Mouse (Mus musculus): ENCODE measurements around the gene Zc3h14. TPM values are rescaled to one million over a fixed set of nuclear protein-coding genes. Genes with fewer than 3 reads are reported as not detected.

Zc3h14 gene
- total RNA-seq, 2 experiments from 2014 or later, result 90.4 to 93.2 TPM

DNA sequence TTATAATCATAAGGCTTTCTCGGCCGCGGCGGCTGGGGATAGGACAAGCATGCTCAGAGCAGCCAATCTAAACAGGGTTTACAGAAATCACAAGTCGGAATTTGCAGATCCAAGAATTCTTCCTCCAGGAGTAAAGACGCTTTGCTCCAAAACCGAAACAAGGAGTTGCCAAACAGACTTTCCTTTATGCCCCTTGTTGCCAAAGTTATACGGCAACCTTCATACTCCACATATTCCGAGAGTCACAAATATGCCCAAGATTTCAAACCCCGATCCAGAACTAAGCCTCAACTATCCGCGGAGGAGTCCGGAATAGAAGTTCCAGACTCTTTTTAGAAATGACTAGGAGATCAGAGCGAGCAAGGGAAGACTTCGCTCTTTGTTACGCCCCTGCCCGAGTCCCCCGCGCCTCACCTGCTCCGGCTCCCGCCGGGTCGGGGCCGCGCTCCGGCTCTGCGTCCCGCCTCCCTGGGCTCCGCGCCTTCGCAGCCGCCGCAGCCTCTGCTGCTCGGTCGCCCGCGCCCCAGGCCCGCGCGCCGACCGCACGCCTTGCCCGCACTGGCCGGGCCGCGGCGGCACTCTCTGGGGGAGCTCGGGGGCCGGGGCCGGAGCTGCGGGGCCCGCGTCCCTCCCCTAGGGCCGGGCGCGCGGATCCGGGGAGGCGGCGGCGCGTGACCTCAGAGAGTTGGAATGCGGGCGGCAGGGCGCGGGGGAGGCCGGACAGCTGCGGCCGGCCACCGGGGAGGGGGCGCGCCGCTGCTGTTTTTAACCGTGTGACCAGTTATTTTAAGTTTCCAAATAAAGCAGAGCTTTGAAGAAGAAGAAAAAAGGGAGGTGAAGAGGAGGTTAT lies 9.6 kb upstream of the Zc3h14 start, which contains the start of gene Ptpn21:
Ptpn21 (minus strand) TSS at position 455 of the 850 bp plus-strand sequence.
- no peak for DNase-seq (ENCODE audit: low spot score in 2 of 2)

DNA sequence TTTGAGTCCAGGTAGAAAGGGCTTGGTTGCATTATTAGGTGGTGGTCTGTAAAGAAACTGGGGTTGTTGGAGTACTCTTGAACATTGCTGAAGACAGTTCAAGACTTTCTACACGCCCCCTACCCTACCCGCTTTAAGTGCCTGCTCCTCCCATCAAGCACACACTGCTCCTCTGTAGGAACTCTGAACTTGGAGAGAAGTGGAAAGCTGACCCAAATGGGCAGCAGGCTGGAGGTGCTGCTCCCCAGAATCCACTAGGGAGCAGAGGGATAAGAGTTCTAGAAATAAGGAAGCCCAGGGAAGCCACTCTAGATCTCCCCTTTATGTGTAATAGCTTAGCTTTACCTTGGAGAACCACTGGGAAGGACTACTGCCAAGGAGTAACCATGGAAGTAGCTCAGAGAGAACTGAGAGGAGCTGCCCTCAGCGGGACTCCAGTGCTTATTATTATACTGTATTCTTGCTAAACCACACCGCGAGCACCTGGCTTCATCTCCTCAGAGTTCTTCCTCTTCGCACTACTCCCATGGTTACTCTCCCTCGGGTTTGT lies 8.9 kb upstream of the Zc3h14 start:
- DNase-seq (ENCODE audit: low spot score in 2 of 2), result no peak

DNA sequence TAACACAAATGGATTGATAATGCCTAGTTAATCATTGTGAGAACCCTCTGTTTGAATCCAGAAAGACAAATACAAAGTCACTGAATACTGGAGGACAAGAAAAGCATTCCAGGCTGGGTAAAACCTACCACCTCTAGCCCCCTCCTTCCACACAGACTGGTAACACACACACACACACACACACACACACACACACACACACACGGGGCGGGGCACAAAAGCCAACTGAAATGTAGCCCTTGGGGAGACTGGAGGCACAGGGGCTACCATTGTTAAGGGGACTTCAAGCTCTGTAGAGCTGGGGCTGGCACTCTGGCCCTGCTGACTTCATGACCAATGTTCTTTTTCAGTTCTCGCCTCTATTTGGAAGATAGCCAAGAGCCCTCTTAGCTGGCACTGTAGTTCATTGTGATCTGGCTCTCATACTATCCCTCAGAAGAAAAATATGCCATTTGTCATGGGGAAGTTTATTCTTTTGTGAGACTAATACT lies 5.7 kb upstream of the Zc3h14 start:
- DNase-seq (ENCODE audit: low spot score in 2 of 2), result no peak

DNA sequence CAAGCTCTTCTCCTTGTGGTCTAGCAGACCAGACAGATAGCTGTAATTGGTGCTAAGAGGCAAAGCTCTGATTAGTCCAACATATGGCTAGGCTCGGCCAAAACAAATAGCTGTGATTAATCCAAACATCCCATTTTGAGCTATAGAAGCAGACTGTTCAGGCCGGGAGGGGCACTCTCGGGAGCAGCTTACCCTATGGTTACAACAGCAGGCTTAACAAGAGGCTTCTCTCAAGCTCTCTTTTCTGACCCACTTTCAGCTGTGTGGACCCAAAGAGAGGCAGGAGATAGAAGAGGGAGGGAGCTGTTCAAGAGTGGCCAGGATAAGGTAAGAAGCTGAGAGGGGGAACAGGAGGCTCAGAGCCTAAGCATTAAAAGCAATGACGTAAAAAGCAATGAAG lies 1.1 kb upstream of the Zc3h14 start:
- no peak for DNase-seq (ENCODE audit: low spot score in 2 of 2)

DNA sequence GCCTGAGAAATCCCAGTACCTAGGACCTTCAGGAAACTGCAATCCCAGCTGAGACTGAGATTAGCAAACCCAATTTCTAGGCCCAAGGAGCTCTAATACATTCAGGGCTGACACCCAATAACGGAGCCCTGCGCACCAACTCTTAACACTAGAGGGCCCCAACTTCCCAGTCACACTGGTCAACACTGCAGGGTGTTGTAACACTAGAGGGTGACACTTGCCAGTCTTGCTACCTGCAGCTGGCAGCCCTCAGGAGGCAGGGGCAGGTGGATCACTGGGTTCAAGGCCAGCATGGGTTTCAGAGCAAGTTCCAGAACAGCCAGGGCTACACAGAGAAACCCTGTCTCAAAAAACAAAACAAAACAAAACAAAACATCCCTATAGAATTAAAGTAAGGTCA lies 633 bp upstream of the Zc3h14 start:
- DNase-seq (ENCODE audit: low spot score in 2 of 2), result peak in 1 of 2 experiments; percentile 45

DNA sequence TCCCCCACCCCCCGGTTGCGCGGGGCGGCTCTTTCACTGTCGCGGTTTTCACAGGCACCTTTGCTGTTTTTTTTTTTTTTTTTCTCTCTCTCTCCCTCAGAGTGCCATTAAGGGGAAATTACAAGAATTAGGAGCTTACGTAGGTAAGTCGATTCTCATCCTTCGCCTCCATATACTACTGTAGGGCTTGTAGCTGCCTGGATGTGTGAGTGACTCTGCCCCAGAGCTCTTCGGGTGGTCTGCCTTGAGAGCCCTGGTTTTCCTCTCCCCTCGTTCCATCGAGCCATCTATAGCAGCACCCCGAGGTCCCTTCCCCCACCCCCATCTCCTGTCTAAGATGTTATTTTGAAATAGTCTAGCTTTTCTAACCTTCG lies 603 bp downstream of the Zc3h14 start:
- no peak for DNase-seq (ENCODE audit: low spot score in 2 of 2)

DNA sequence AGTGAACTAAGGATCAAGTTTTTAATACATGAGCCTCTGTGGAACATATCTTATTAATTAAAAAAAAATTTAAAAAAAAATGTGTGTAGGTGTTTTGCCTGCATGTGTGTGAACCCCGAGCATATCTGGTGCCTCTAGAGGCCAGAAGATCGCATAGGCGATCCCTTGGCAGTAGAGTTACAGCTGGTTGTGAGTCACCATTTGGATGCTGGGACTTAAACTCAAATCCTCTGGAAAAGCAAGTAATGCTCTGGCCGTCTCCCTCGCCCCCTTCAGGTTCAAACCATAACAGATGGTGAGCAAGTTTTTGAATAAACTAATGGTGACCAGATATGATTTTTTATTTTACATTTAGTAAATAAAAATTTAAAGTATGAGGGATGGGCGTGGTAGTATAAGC lies 10.9 kb downstream of the Zc3h14 start:
- DNase-seq (ENCODE audit: low spot score in 2 of 2), result no peak

DNA sequence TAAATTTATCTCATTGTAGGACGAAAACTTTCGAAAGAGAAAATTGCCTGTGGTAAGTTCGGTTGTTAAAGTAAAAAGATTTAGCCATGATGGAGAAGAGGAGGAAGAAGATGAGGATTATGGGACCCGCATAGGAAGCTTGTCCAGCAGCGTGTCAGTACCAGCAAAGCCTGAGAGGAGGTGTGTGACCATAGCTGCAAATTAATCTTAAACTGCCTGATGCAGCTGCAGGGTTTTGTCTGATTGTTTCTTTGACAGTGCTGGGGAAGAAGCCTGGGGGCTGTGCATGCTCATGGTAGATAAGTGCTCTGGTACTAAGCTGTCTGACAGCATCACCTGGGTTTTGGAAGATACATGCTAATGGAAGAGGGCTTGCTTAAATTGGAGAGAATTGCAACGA lies 12.9 kb downstream of the Zc3h14 start:
- no peak for DNase-seq (ENCODE audit: low spot score in 2 of 2)

DNA sequence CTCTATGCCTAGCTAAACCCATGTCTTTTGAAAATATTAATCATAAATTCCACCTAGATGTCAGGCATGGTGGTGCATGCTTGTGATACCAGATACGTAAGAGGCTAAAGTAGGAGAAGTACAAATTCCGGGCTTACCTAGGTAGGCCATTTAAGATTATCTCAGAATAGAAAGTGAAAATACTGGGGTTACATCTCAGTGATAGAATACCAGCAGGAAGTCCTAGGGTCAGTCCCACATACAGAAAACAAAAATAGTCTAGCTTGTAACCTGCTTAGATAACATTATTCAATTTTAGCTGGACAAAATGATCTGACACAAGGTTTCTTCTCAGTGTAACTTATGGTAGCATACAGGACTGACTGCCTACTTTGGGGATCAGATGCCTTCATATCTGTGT lies 19.5 kb downstream of the Zc3h14 start:
- DNase-seq (ENCODE audit: low spot score in 2 of 2), result no peak

DNA sequence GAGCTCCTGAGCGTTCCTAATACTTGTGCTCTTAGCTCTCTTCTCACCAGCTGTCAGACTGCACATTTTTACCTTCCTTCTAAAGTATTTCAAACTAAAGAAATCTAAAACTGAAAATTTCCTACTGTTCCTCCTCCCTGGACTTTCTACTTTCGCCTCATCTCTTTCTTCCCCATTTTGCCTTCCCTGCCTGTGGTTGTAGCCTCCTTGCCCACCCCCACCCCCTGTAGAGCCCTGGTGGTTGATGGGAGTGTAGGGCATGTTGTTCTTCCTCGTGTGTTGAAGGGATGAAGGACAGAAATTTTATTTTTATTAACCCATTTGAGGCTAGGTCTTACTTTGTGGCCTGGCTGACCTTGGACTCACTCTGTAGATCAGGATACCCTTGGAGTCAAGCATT lies 30.7 kb downstream of the Zc3h14 start:
- DNase-seq (ENCODE audit: low spot score in 2 of 2), result no peak

DNA sequence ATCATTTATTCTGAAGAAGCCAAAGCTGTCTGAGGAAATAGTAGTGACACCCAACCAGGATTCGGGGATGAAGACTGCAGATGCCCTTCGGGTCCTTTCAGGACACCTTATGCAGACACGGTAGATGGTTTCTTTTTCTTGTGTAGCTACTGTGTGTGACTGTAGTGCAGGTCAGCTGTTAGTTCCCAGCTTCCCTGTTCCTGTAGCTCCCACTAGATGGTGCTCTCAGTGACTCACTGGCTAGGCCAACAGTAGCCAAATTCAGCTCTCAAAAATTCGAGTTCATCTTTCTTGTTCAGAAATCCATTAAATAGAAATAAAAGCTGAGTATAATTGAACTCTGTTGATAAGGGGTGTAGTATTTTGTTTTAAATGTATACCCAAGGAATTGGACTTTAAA lies 32.4 kb downstream of the Zc3h14 start:
- peak in 1 of 2 experiments; percentile 62 for DNase-seq (ENCODE audit: low spot score in 2 of 2)

DNA sequence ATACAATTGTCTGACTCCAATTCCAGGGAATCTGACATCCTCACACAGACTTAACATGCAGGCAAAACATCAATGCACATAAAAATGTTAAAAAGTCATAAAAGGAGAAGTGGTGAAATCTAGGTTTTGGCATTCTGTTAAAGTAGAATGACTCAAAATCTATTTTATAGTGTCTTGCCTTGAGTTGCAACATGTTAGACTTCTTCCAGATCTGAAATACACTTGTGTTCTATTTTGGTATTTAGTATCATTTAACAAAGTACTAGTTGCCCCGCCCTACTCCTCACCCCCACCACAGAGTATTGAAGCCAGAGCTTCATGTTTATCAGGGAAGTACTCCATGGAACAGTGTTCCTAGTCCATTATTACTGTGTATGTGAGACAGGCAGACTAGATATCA lies 37.5 kb downstream of the Zc3h14 start:
- no peak for DNase-seq (ENCODE audit: low spot score in 2 of 2)

DNA sequence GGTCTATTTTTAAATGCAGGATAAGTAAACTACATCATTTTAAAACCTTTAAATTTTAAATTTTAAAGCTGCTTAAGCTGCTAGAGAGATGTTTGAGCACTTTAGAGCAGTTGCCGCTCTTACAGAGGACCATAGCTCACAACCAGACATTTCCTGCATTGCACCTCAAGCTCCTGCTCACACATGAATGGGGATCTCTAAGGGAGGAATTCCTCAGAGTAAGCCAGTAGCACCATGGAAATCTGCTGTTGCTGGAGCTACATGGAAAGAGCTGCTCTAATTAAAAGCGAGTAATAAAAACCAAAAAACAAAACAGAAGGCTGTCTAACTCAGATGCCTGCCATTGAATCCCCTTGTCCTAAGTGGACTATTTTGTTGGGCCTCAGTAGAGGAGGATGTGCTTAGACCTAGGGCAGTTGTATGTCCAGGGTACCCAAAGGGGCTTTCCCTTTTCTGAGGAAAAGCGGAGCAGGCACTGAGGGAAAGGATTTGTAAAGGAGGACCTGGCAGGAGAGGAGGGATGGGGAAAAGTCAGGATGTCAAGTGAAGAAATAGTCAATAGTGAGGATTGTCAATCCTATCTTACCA lies 49.1 kb downstream of the Zc3h14 start:
- DNase-seq (ENCODE audit: low spot score in 2 of 2), result no peak

DNA sequence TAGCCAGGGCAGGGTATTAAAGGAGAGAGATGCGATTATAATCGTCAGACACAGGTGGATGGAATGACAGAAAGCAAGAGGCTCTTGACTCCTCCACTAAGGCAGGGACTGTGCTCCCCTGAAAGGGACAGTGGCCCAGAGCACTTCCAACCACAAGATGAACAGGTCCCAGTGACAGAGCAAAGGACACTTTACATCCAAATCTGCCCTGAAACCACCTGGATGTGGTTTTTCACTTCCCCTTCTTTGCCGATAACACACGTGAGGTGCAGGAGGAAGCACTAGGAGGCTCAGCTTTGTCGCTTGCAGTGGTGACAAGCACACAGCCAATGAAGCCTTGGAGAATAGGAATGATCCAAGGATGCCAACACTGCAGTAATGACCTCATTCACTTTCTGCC lies 53.6 kb downstream of the Zc3h14 start:
- DNase-seq (ENCODE audit: low spot score in 2 of 2), result no peak

DNA sequence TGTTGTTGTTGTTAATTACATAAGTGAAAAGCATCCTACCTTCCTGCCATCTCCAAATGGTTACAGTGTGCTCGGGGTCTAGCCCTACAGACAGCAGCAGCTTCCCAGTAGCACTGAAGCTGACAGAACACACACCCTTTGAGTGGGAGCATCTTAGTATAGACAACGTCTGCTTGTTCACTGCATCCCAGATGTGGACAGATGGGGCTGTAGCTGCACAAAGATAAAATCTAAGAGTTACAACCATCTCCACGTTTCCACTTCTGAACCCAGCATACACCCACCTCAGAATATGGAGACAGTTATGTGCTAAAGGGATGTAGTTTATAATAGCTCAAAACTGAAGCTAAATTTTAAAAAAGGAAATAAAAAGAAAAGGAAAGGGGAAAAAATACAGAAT lies 55.5 kb downstream of the Zc3h14 start:
- no peak for DNase-seq (ENCODE audit: low spot score in 2 of 2)

DNA sequence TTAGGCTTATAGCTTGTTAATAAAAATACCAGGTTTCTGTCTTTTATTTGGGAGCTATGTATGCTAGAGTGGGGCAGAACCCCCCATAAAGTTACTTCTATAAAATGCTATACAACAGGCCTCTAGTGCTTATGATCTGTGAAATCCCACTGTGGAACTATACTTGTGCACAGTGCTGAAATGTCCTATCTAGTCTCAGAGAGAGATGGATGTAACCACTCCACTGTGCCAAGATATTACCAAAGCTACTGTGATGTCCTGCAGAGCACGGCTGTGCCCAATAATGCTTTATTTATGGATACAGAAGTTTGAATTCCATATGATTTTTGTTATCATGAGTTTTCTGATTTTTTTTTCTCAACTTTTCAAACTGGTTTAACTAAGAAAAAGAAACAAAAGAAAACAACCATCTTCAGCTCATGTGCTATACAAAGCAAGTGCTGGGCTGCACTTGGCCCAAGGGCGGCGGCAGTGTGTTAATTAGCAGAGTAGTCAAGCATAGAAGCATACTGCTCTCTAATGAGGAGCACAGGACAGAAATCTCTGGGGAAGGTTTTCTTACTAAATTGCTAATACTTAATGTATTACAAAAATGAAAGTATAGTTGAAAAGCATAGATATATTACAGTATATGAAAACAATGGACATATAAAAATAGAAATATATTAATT lies 57.4 kb downstream of the Zc3h14 start:
- no peak for DNase-seq (ENCODE audit: low spot score in 2 of 2)

DNA sequence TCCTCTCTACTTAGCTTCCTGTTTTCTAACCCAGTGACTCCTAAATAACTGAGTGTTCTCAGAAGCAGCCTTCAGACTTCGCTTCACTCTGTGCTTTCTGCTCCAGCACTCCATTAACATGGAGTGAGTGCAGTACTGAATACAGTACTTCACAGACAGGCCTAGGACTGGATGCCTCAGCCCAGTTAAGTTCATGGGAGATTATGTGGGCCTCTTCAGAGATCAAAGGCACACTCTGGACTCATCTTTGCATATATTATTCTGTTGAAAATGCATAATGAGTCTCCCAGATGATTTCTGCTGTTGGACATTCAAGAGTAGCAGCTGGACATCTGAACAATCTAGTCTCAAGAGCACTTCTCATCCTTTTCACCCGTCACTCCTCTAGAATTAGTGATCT lies 74.0 kb downstream of the Zc3h14 start:
- no peak for DNase-seq (ENCODE audit: low spot score in 2 of 2)

DNA sequence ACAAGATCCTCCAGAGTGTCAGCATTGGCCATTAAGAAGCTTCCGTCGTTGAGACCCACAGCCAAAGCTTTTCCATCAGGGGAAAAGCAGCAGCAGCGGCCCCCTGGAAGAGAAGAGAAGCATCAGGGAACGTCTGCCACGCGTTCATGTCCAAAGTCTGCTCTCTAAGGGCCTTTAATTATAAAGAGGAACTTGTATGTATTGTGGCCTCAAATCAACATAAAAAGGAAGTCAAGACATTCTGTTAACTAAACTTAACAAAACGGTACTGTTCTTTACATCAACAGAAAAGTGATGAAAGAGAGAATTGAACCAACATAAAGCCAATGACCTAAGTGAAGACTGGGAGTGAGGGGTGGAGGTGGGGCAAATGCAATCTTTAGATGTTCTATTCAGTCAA lies 84.4 kb downstream of the Zc3h14 start:
- DNase-seq (ENCODE audit: low spot score in 2 of 2), result no peak

DNA sequence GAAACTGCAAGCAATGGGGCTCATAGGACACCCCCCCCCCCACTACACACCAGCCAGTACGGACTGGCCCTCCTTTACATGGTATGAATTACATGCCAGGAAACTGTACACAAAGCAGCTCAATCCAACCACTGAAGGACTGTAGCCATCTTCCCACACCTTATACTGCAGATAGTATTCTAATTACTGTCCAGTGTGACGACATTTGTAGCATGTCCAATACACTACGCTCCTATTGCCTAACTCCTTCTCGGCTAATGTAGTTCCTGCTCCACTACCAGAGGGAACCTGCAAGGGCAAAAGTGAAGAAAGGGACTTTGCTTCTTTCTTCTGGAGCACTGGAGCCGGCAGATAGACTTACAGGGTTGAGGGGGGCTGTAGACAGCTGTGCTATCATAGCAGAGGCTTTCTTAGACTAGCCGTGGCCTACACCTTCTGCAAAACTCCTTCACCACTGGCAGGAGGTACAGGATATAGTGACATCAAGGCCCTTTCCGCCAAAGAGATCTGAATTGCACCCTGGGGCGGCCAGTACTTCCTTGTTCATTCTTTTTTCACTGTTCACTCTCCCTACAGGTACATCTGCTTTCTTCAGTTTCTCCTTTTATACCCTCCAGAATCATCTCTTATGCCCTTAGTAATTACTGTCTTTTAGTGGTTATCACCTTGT lies 86.3 kb downstream of the Zc3h14 start:
- DNase-seq (ENCODE audit: low spot score in 2 of 2), result no peak

DNA sequence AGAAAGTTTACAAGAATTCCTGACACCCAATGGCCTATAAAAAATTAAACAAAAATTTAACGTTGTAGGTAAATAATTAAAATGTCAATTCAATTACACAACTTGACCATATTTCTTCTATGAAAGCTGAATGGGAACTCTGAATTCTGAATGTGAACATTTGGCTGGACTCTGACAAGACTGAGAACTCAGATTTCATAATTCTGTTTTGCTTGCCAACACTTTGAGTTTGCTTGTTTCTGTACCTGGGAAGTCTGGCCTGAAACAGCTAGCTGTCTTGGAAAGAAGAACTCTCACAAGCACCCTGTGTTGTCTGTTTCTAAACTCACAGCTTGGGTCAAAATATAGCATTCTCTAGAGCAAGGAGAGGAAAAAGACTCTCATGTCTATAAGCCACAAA lies 87.1 kb downstream of the Zc3h14 start:
- DNase-seq (ENCODE audit: low spot score in 2 of 2), result no peak

DNA sequence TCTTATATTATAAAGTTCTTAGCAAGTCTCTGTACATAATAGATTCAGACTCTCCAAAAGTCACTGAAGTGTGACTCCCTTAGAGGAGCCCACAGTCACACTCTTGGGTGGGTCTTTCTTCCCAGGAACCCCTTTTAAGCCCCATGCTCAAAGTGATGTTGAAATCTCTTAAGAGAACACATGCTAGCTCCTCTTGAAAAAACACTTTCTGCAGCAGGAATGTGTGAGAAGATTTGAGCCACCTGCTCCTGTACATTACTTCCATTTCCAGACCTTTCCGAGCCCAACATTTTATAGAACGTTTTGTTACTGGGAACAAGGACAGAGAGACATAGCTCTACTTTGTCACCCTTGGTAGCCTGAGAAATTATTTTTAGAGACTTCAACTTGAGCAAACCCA lies 88.1 kb downstream of the Zc3h14 start:
- no peak for DNase-seq (ENCODE audit: low spot score in 2 of 2)

All from layer of hippocampus, adult 18-20 months (tissue).